In the genomic region with DNA sequence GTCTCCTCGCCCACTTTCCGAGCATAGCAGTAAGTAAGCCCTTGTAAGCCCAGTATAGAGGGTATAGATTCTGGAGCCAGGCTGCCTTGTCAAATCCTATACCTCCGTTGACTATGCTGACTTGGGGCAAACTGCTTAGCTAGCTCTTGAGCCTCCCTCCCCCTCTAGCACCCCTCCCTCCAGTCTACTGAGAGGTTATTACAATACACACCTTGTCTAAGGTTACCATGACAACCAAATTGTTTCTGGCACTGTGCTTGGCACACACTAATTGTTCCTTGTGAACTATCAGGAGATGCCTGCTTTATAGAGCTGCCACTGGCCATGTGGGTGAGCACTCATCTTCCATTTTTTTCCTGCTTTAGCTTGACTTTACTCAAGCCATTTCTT, we compare ENCODE assay signal across 10 mouse cellular contexts. TPM values are rescaled to one million over a fixed set of nuclear protein-coding genes. Genes with fewer than 3 reads are reported as not detected.
DNase-seq lines count a peak whose midpoint lies in the region; ATAC-seq and TF ChIP-seq lines count a peak whose summit lies in the region.
"Had no signal": no experiment of that assay in that cellular context is flagged by ENCODE, and none has a peak within 500 bp of the region (broad histone marks: within the 10 kb centered on the region; RNA-seq: fewer than 3 reads in every experiment).

No protein-coding gene starts in this region.

- no peak overlapping the region for H3K4me3 ChIP-seq in lung, postnatal 0 days (ENCODE audit: low read depth, low read length)
- H3K4me3 ChIP-seq in intestine, embryonic 16.5 days (ENCODE audit: low read length), result no peak overlapping the region
- no peak overlapping the region for H3K4me3 ChIP-seq in neural tube, embryonic 14.5 days (ENCODE audit: low read depth, low read length)

- no peaks in the 10 kb centered on the region for H3K9me3 ChIP-seq in lung, postnatal 0 days (ENCODE audit: low read length)
- no peaks in the 10 kb centered on the region for H3K9me3 ChIP-seq in intestine, embryonic 16.5 days (ENCODE audit: control insufficient read depth, low read length)
- no peaks in the 10 kb centered on the region for H3K9me3 ChIP-seq in neural tube, embryonic 14.5 days (ENCODE audit: control insufficient read depth, low read length)

- H3K27me3 ChIP-seq in lung, postnatal 0 days (replicated peaks; ENCODE audit: insufficient read depth, low read length), result no peaks in the 10 kb centered on the region
- H3K27me3 ChIP-seq in intestine, embryonic 16.5 days (replicated peaks; ENCODE audit: control insufficient read depth, insufficient read depth, low read length), result no peaks in the 10 kb centered on the region
- H3K27me3 ChIP-seq in neural tube, embryonic 14.5 days (ENCODE audit: control insufficient read depth, insufficient read depth, low read length), result no peaks in the 10 kb centered on the region

- H3K27ac ChIP-seq in lung, postnatal 0 days (ENCODE audit: low read length), result no peak overlapping the region
- no peak overlapping the region for H3K27ac ChIP-seq in intestine, embryonic 16.5 days (ENCODE audit: low read length)
- no peak overlapping the region for H3K27ac ChIP-seq in neural tube, embryonic 14.5 days (ENCODE audit: low read depth, low read length)

- 61% methylated on average over 3 of the region's 3 CpGs for WGBS in lung, postnatal 0 days
- WGBS in intestine, embryonic 16.5 days, result 73% methylated on average over 3 of the region's 3 CpGs
- 81% methylated on average over 3 of the region's 3 CpGs for WGBS in neural tube, embryonic 14.5 days

- TF ChIP-seq CTCF in lung, postnatal 0 days (IDR thresholded peaks at IDR 0.05), result no peak

- H3K36me3 ChIP-seq in lung, postnatal 0 days (ENCODE audit: insufficient read depth, low read length), result peaks cover 38% of the 10 kb centered on the region
- peaks cover 31% of the 10 kb centered on the region for H3K36me3 ChIP-seq in intestine, embryonic 16.5 days (ENCODE audit: control insufficient read depth, insufficient read depth, low read length)
- H3K36me3 ChIP-seq in neural tube, embryonic 14.5 days (ENCODE audit: control insufficient read depth, insufficient read depth, low read length), result peaks cover 45% of the 10 kb centered on the region

- no peaks in the 10 kb centered on the region for H3K4me1 ChIP-seq in lung, postnatal 0 days (ENCODE audit: insufficient read depth, low read depth, low read length)
- peaks cover 2% of the 10 kb centered on the region; the same call in 1 of the 2 replicates for H3K4me1 ChIP-seq in intestine, embryonic 16.5 days (ENCODE audit: control insufficient read depth, insufficient read depth, low read length)
- H3K4me1 ChIP-seq in neural tube, embryonic 14.5 days (ENCODE audit: control insufficient read depth, insufficient read depth, low read length), result no peaks in the 10 kb centered on the region

- TF ChIP-seq EP300 in lung, postnatal 0 days (IDR thresholded peaks at IDR 0.05), result no peak

- peak; percentile 12 for DNase-seq in cerebellum, adult 11-12 months
- DNase-seq in lung, postnatal 0 days (ENCODE audit: low spot score), result peak; percentile 39
- DNase-seq in lung, postnatal 14 days, result no peak
- DNase-seq in urinary bladder, postnatal 4 days (ENCODE audit: low spot score in 2 of 2), result no peak
- no peak for DNase-seq in ovary, postnatal 14 days (ENCODE audit: low spot score)
- DNase-seq: adrenal gland, adult 8-10 months; left cerebral cortex, postnatal 4 days had no signal

- no peak for ATAC-seq in cerebellum, adult (ENCODE audit: insufficient number of reproducible peaks, low FRiP score, low TSS enrichment)
- ATAC-seq in lung, postnatal 0 days, result peak; percentile 42
- peak; percentile 47 for ATAC-seq in intestine, embryonic 16.5 days
- ATAC-seq in neural tube, embryonic 14.5 days (ENCODE audit: low read depth), result 0 out of 2 replicates have a peak, but pooled peaks have one; percentile 31

- H3K4me2 ChIP-seq in lung, postnatal 0 days (replicated peaks; ENCODE audit: low read depth, low read length), result no peak overlapping the region
- H3K4me2 ChIP-seq in intestine, embryonic 16.5 days (ENCODE audit: low read depth, low read length), result no peak overlapping the region
- no peak overlapping the region for H3K4me2 ChIP-seq in neural tube, embryonic 14.5 days (ENCODE audit: low read depth, low read length)

- no peak overlapping the region for H3K9ac ChIP-seq in lung, postnatal 0 days (replicated peaks; ENCODE audit: low read depth)
- H3K9ac ChIP-seq in intestine, embryonic 16.5 days (ENCODE audit: low read depth, low read length), result no peak overlapping the region
- H3K9ac ChIP-seq in neural tube, embryonic 14.5 days (replicated peaks; ENCODE audit: low read depth, low read length), result no peak overlapping the region

RNA-seq across cellular contexts. Expression of gene H2-DMa, which starts 9.5 kb away (rescaled TPM):
- polyA plus RNA-seq in lung, postnatal 0 days (2015; fragmentation: Nextera tagmentation; extraction: Ambion mirVana), result 20.7 and 23.9 TPM in 2 replicates
- polyA plus RNA-seq in intestine, embryonic 16.5 days (2015; fragmentation: Nextera tagmentation; extraction: Ambion mirVana), result 13.4 and 15.3 TPM in 2 replicates
- polyA plus RNA-seq in neural tube, embryonic 14.5 days (2014; fragmentation: Nextera tagmentation; extraction: Ambion mirVana), result 19.1 and 20.7 TPM in 2 replicates

RNA-seq across cellular contexts. Expression of gene Brd2, which starts 12.6 kb away (rescaled TPM):
- polyA plus RNA-seq in lung, postnatal 0 days (2015; fragmentation: Nextera tagmentation; extraction: Ambion mirVana), result 80.2 and 80.3 TPM in 2 replicates
- 72.3 and 73.0 TPM in 2 replicates for polyA plus RNA-seq in intestine, embryonic 16.5 days (2015; fragmentation: Nextera tagmentation; extraction: Ambion mirVana)
- polyA plus RNA-seq in neural tube, embryonic 14.5 days (2014; fragmentation: Nextera tagmentation; extraction: Ambion mirVana), result 109 and 160 TPM in 2 replicates

RNA-seq across cellular contexts. Expression of gene H2-Oa, which starts 17.7 kb away (rescaled TPM):
- 0.48 and 1.1 TPM in 2 replicates for polyA plus RNA-seq in lung, postnatal 0 days (2015; fragmentation: Nextera tagmentation; extraction: Ambion mirVana)
- polyA plus RNA-seq in intestine, embryonic 16.5 days (2015; fragmentation: Nextera tagmentation; extraction: Ambion mirVana), result 0.62 and 0.95 TPM in 2 replicates
- not detected in 2 replicates for polyA plus RNA-seq in neural tube, embryonic 14.5 days (2014; fragmentation: Nextera tagmentation; extraction: Ambion mirVana)

RNA-seq across cellular contexts. Expression of gene H2-DMb2, which starts 33.3 kb away (rescaled TPM):
- 1.8 and 2.2 TPM in 2 replicates for polyA plus RNA-seq in lung, postnatal 0 days (2015; fragmentation: Nextera tagmentation; extraction: Ambion mirVana)
- polyA plus RNA-seq in intestine, embryonic 16.5 days (2015; fragmentation: Nextera tagmentation; extraction: Ambion mirVana), result 0.87 and 0.99 TPM in 2 replicates
- polyA plus RNA-seq in neural tube, embryonic 14.5 days (2014; fragmentation: Nextera tagmentation; extraction: Ambion mirVana), result 0.16 and 0.18 TPM in 2 replicates

RNA-seq across cellular contexts. Expression of gene H2-DMb1, which starts 43.1 kb away (rescaled TPM):
- 6.9 and 7.2 TPM in 2 replicates for polyA plus RNA-seq in lung, postnatal 0 days (2015; fragmentation: Nextera tagmentation; extraction: Ambion mirVana)
- polyA plus RNA-seq in intestine, embryonic 16.5 days (2015; fragmentation: Nextera tagmentation; extraction: Ambion mirVana), result 3.0 and 3.6 TPM in 2 replicates
- 0.33 and 0.43 TPM in 2 replicates for polyA plus RNA-seq in neural tube, embryonic 14.5 days (2014; fragmentation: Nextera tagmentation; extraction: Ambion mirVana)

Comparison
In these comparisons a context has a peak if more than half of its experiments do, and no peak if none do; other contexts are left out.
1. DNase-seq: peak in cerebellum, adult 11-12 months (single experiment) and lung, postnatal 0 days (single experiment); none in lung, postnatal 14 days (single experiment), urinary bladder, postnatal 4 days (0 of 2) and ovary, postnatal 14 days (single experiment).